Mouse (Mus musculus): ENCODE data around the gene Tbcc.

The Tbcc gene

GRCm38 (mm10) chr17:46870204-46870798, 20.2 kb upstream of the Tbcc start:
- no peak for DNase-seq (ENCODE audit: low spot score in 2 of 2)

- no peak for DNase-seq (ENCODE audit: low spot score in 2 of 2)
Measured at GRCm38 (mm10) chr17:46870913-46871312, 19.6 kb upstream of the Tbcc start.

- no peak for DNase-seq (ENCODE audit: low spot score in 2 of 2)
Measured at GRCm38 (mm10) chr17:46872806-46873205, 17.7 kb upstream of the Tbcc start.

DNA sequence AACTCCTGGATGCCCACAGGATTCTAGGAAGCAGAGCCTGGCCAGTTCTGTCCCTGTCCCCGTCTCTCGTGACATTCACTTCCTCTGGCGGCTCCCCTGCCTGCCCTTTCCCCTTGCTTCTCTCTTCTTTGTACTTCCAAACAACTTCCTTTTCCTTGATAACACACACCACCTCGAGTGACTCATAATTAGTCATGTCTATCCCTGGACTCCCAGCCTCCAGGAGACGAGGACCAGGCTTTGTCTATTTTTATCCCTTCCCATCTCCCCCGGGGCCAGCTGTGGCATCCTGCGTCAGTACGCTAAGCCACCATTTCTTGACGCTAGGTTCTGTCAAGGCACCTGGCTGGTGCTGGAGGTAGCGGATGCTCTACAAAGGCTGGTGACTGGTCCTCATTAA, 16.4 kb upstream of the Tbcc start:
- DNase-seq (ENCODE audit: low spot score in 2 of 2) = no peak

DNA sequence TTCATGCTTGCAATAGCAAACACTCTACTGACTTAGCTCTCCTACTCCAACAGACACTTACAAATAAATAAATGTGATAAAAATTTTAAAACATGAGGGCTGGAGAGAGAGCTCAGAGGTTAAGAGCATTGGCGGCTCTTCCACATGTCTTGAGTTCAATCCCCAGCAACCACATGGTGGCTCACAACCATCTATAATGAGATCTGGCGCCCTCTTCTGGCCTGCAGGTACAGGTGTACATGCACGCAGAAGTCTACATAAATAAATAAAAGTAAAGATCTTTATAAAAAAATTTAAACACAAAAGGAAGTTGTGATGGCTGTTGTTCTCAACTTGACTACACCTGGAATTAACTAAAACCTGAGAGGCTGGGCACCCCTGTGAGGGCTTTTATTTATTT, 14.9 kb upstream of the Tbcc start:
- no peak for DNase-seq (ENCODE audit: low spot score in 2 of 2)

- DNase-seq (ENCODE audit: low spot score in 2 of 2) = no peak
Measured at GRCm38 (mm10) chr17:46876371-46876950, 14.0 kb upstream of the Tbcc start.

GRCm38 (mm10) chr17:46877061-46877460, 13.4 kb upstream of the Tbcc start:
- no peak for DNase-seq (ENCODE audit: low spot score in 2 of 2)

DNA sequence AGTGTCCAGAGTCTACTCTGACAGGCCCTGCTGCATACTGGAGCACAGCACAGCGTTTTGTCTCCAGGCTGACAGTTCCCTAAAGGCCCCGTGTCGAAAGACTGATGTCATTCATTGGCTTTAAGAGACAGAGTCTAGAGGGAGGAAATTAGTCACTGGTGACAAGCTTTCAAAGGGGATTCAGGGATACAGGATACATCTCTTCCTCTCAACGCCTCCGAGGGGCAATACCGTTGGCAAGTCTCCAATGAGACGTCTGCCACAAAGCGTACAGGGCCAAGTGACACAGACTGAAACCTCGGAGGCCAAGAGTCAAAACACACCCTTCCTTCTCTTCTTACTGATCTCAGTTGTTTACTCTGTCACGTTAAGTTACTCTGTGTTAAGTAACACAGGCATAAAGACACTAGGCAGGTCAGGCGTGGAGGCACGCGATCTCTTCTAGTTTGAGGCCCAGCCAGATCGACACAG, 10.6 kb upstream of the Tbcc start:
- no peak for DNase-seq (ENCODE audit: low spot score in 2 of 2)

GRCm38 (mm10) chr17:46880322-46880721, 10.2 kb upstream of the Tbcc start:
- DNase-seq (ENCODE audit: low spot score in 2 of 2) = no peak

- DNase-seq (ENCODE audit: low spot score in 2 of 2) = no peak
Measured at GRCm38 (mm10) chr17:46881728-46882127, 8.8 kb upstream of the Tbcc start.

- DNase-seq (ENCODE audit: low spot score in 2 of 2) = no peak
Measured at GRCm38 (mm10) chr17:46883107-46883506, 7.4 kb upstream of the Tbcc start.

GRCm38 (mm10) chr17:46884766-46885165, 5.7 kb upstream of the Tbcc start:
- DNase-seq (ENCODE audit: low spot score in 2 of 2) = no peak

- DNase-seq (ENCODE audit: low spot score in 2 of 2) = no peak
Measured at GRCm38 (mm10) chr17:46885218-46885909, 5.1 kb upstream of the Tbcc start.

DNA sequence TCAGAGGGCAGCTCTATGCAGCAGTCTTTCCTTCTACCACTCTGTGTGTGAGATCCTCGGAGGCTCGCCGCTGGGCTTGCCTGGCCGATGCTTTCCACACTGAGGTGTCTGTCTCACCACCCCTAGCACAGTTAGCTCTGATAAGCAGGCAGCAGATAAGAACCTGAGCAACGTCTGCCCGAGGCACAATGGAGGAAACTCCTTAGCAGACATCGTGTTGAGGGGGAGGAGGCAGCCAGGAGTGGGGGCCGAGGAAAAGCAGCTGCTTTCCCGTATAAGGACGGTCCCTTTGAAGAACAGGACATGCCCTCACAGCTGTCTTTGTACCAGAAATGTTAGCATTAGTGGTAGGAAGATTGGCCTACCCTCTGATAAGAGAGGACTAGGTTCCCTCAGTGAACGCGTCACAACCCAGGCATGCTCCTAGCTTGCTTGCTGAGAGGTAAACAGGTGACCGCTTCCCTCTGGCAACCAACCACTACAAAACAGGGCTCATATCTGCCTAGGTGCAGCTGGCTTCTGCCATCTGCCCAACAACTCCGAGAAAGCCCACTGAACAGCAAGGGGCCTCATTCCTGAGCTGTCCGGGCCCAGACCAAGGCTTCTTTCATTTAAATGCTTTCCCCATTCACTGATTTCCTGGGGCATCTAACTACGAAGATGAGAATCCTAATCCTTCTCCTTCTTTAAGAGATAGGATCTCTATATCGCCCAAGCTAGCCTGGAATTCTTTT, 4.4 kb upstream of the Tbcc start:
- no peak for DNase-seq (ENCODE audit: low spot score in 2 of 2)

GRCm38 (mm10) chr17:46888511-46889212, 1.8 kb upstream of the Tbcc start:
- peak; percentile 72 to 82 for DNase-seq (ENCODE audit: low spot score in 2 of 2)

- peak; percentile 89 for DNase-seq (ENCODE audit: low spot score in 2 of 2)
Measured at GRCm38 (mm10) chr17:46889450-46890084, 917 bp upstream of the Tbcc start.

GRCm38 (mm10) chr17:46890843-46891594, 535 bp downstream of the Tbcc start:
- DNase-seq (ENCODE audit: low spot score in 2 of 2) = peak; percentile 61

GRCm38 (mm10) chr17:46895426-46895825, 4.9 kb downstream of the Tbcc start:
- DNase-seq (ENCODE audit: low spot score in 2 of 2) = no peak

GRCm38 (mm10) chr17:46897221-46897950, 6.9 kb downstream of the Tbcc start:
- DNase-seq (ENCODE audit: low spot score in 2 of 2) = no peak

GRCm38 (mm10) chr17:46900941-46901340, 10.5 kb downstream of the Tbcc start:
- DNase-seq (ENCODE audit: low spot score in 2 of 2) = no peak

Data from right cerebral cortex, postnatal 10 days (tissue).